Mouse (Mus musculus): Measurements from ENCODE around the gene Furin.

DNA sequence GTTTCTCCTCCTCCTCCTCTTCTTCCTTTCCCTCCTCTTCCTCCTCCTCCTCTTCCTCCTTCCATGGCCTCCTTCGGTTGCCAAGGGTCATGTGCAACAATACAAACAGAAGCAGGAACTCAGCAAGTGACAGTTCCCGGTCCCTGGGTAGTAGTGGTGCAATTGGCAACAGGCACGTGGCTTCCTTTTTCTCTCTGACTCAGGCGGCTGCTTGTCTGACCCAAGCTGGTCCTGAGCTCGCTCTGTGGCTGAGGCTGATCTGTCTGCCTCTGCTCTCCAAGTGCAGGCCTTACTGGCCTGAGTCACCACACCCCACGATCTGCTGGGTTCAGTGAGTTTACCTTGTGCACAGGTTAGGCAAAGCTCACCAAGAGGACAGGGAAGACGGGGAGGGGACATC is 21.1 kb upstream of the Furin start:
- TF ChIP-seq GATA1 (IDR thresholded peaks at IDR 0.05; ENCODE audit: borderline replicate concordance, low read length) (no peak), FLI1 (IDR thresholded peaks at IDR 0.05; ENCODE audit: low read length) (no peak)

Data from megakaryocyte, embryonic 14.5 days (primary cell).